Mouse (Mus musculus) fibroblast of lung, adult 2 months (primary cell): ENCODE measurements at regions not wholly inside any gene's neighbourhood (a gene's known extent, or its start where the extent isn't known, plus 50 kb on each side); places are given as distances from the start of the nearest gene placed in this dataset.

ENCODE experiments used
- DNase-seq: peaks from one replicate; pipeline ENCODE4 v3.0.0-alpha.2; 2011; ENCODE audit warnings: low read depth

GRCm38 (mm10) chr2:30676450-30676832, 81.6 kb downstream of the Cstad start:
- no peak for DNase-seq

- DNase-seq: no peak
Observed at GRCm38 (mm10) chr2:30675839-30676238, 81.0 kb downstream of the Cstad start.

DNA sequence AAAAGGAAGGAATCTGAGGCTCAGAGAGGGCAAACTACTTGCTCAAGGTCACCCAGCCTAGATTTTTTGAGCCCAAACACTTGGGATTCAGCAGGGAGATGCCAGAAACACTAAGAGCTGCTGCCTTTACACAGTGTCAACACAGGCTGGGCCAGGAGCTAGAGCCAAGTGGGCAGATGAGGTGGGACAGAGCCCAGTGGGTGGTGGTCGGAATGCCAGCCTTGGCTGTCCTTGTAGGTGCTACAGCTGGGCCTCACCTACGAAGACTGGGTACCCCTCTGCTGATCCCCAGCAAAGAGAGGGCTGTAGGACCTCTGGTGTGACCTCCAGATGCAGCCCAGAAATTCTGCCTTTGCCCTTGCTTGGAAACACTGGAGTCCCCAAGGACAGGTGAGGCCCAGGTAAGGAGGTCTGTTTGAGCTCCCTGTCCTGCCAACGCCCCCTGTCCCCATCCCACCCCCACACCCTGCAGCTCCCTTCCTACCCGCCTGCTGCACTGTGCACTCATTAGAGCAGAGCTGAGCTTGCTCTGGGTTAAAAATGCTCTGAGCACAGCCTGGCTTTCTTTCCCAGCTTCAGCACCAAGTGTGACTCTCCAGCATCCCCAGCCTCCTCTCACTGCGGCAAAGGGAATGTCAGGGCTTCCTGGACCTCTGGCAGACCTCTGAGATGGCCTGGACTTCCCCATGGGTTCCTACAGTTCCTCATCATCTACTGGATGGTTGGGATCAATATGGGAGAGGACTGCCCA, 76.2 kb downstream of the Cstad start:
- DNase-seq: no peak

DNA sequence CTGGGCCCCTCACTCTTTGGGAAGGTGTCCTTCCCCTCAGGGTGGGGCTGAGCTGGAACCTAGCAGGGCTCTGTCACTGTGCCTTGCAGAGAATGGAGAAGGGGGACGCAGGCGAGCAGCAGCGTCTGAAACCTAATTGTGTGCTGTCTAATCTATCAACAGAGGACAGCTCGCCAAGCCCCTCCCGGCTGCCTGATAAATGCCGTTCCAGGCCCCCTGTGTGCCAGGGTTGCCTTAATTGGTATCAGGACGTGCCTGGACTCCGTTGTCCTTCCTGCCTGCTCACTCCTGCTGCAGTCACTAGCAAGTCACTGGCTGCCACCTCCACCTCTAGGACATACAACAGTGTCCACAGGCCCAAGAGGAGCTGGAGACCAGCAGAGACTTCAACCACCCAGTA, 72.6 kb downstream of the Cstad start:
- no peak for DNase-seq

GRCm38 (mm10) chr2:30661147-30661546, 66.3 kb downstream of the Cstad start:
- no peak for DNase-seq

DNA sequence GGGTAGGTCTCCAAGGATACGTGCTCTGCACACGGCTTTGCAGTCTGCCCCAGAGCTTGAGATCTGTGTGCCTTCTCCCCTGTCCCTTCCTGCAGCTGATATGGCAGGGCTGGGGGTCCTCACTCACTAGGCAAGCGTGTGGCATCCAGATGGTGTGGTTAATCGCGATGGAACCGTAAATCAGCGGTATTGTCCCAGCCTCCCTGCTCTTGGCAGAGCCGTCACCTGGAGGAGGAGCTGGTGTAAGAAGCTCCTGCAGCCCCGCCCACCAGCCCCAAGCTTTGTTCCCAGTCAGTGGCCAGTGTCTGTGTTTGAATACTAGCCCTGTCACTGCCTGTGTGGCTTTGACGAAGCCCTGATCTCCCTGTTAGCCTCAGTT, 65.8 kb downstream of the Cstad start:
- no peak for DNase-seq

DNA sequence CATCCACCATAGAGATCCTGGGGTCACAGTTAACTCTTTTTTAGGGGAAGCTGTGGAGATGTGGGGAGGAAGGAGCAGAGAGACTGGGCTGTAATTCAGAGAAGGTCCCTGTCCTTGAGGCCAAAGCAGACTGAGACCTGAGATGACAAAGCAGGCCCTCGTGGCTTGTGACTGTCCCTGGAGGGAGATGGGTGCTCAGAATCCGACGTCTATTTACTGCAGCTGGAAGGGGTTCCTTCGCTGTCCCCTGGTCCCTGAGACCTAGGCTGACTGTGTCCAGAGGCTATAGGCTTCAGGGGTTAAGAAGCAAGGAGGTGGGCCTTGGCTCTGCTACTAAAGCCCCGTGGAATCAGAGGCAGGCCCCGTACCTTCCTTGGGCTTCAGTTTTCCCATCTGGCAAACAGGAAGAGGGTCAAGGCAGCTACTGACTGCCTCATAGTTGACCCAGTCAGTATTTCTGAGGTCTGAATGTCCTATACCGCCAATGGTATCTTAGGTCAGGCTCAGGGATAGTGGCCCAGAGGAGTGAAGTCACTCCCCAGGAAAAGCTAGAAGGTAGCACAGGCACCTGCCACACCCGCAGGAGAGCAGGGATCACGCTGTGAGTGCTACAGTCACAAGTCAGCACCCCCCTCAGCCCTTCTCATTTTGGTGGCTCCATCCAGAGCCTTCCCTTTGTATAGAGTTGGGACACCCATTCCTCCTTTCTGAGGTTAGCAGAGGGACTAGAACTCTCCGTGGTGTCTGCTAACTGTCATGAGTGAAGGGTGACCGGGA, 65.2 kb downstream of the Cstad start:
- DNase-seq: no peak

DNA sequence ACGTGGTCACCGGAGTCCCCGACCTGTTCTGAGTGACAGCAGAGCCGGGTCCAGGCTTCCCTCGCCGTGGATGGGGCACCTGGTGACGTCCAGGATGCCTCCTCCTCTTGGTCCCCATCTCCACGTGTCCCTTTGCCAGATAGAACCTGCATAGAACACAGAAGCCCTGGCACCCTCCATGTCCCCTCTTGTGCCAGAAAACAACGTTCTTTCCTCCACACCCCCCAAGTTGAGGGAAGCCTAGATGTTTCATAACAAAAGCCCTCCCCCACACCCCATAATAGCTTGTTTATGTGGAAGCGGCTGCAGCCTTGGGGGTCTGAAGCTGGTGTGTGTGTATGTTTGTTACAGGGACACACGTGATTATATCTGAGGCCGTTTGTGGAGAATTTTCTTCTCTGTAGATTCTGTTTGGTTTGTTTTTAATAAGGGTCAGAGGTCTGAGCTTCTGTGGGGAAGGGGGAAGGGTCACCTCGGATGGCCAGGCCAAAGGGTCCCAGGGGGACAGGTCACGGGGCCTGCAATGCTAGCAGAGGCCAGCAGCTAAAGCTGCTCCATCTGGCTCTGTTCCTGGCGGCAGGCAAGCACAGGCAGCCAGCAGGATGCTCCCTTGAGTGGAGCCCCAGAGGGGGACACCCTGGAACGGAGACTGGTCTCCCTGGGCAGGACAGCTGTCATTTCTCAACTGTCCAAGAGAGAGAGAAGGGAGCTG, 64.2 kb downstream of the Cstad start:
- peak; percentile 21 for DNase-seq
